Mouse (Mus musculus) small intestine, adult 2 months (tissue): Measurements from ENCODE around the gene Olfr153.

Source experiments
- CTCF ChIP-seq: fragments of 200-500 bp; IDR thresholded peaks from 2 replicates; pipeline ENCODE4 v1.5.1; 2012; ENCODE audit warnings: low read depth, mild to moderate bottlenecking, control low read depth, inconsistent platforms, low read length, moderate library complexity, mixed read lengths; ENCODE audit not compliant: insufficient replicate concordance, insufficient read length; ENCODE audit errors: extremely low read depth
- POLR2A ChIP-seq: fragments of 200-500 bp; IDR thresholded peaks from 2 replicates; pipeline ENCODE4 v1.6.1; 2012; ENCODE audit warnings: low read depth, mild to moderate bottlenecking, control low read depth, inconsistent platforms, low read length, moderate library complexity

DNA sequence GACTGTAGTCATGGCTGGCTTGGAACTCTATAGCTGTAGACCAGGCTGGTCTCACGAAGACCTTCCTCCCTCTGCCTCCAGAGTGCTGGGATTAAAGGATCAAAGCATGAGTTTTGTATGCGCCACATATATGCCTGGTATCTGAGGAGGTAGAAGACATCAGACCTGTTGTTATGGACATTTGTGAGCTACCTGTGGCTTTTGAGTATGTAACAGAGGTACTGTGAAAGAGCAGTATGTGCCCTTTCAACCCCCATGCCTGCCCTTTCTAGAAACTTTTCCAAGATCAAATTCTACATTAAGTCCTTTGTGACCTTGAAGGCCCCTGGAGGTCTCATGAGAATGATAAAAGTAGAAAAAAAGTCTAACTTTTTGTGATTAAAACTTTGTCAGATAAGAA is 16.6 kb upstream of the Olfr153 start:
- TF ChIP-seq CTCF (no peak), POLR2A (no peak)
